Mouse (Mus musculus) bone marrow macrophage, adult 2 months (primary cell): ENCODE measurements around the gene Ptprk.

Source experiments
- CTCF ChIP-seq: IDR thresholded peaks from 2 replicates; pipeline ENCODE4 v1.5.1; 2012; ENCODE audit warnings: low read depth, mild to moderate bottlenecking, low read length, moderate library complexity
- POLR2A ChIP-seq: IDR thresholded peaks from 2 replicates; pipeline ENCODE4 v1.6.1; 2012; ENCODE audit warnings: mild to moderate bottlenecking, low read depth, low read length, borderline replicate concordance

GRCm38 (mm10) chr10:28492206-28492605 is 417.6 kb downstream of the Ptprk start:
- no peak for TF ChIP-seq CTCF
- no peak for TF ChIP-seq POLR2A
